Mouse (Mus musculus) neural tube, embryonic 11.5 days (tissue): ENCODE measurements at regions not wholly inside any gene's neighbourhood (a gene's known extent, or its start where the extent isn't known, plus 50 kb on each side); places are given as distances from the start of the nearest gene placed in this dataset.

Experiments
- ATAC-seq: fragments of 200-750 bp; cut with Nextera tagmentation; 2 replicates; pipeline ENCODE4 v1.8.0; 2017; ENCODE audit warnings: moderate number of reproducible peaks, mild to moderate bottlenecking, moderate TSS enrichment, moderate library complexity; ENCODE audit not compliant: insufficient read depth, low FRiP score, low TSS enrichment
- DNase-seq: peaks from one replicate; pipeline ENCODE4 v3.0.0-alpha.2; 2015; ENCODE audit warnings: low spot score
- H3K27ac ChIP-seq: fragments of 300-500 bp; sonication (generic); 2 replicates; pipeline ENCODE4 v1.5.1; 2014; ENCODE audit warnings: low read depth, mild to moderate bottlenecking, low read length
- H3K27me3 ChIP-seq: fragments of 300-500 bp; sonication (generic); 2 replicates; pipeline ENCODE4 v1.6.1; 2014; ENCODE audit warnings: mild to moderate bottlenecking, low read length, mixed read lengths; ENCODE audit not compliant: control insufficient read depth, insufficient read depth
- H3K36me3 ChIP-seq: fragments of 300-500 bp; sonication (generic); 2 replicates; pipeline ENCODE4 v1.6.1; 2014; ENCODE audit warnings: mild to moderate bottlenecking, low read length, moderate library complexity, mixed read lengths; ENCODE audit not compliant: control insufficient read depth, insufficient read depth
- H3K4me1 ChIP-seq: fragments of 300-500 bp; sonication (generic); 2 replicates; pipeline ENCODE4 v1.6.1; 2014; ENCODE audit warnings: low read length, mixed read lengths; ENCODE audit not compliant: control insufficient read depth, insufficient read depth
- H3K4me2 ChIP-seq: fragments of 300-500 bp; sonication (generic); 2 replicates; pipeline ENCODE4 v1.6.1; 2014; ENCODE audit warnings: low read depth, mild to moderate bottlenecking, moderate library complexity
- H3K4me3 ChIP-seq: fragments of 300-500 bp; sonication (generic); 2 replicates; pipeline ENCODE4 v1.5.1; 2014; ENCODE audit warnings: low read depth, low read length
- H3K9ac ChIP-seq: fragments of 300-500 bp; sonication (generic); 2 replicates; pipeline ENCODE4 v1.6.1; 2014; ENCODE audit warnings: mild to moderate bottlenecking, low read length
- H3K9me3 ChIP-seq: fragments of 300-500 bp; sonication (generic); 2 replicates; pipeline ENCODE4 v1.6.1; 2016; ENCODE audit warnings: low read length; ENCODE audit not compliant: control insufficient read depth
- WGBS: fragments of 180-500 bp; shearing (Covaris S2); extraction: QIAGEN DNeasy Blood & Tissue Kit; methylation state at CpG from one replicate; pipeline ENCODE4 v1.1.7; 2014; 5-methylcytosine and 5-hydroxymethylcytosine counted together

DNA sequence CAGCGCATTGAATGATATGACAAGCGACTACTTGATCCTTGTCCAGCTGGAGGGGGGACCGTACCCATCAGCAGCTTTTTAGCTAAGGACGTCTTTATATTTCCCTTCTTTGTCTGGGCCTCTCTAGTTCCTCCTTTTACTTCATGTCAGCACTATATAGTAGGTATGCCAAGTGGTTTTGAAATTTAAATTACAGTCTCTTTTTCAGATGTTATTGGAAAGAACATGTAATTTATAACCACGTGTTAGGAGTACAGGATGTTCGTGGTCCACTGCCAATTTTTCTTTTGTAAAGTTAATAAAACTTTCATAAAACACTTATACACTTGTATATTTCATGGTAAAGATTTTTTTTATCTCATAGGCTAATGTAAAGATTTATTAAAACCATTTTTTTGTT, 426.5 kb downstream of the Insc start:
- Histone ChIP-seq H3K9ac (no peak overlapping the region), H3K4me1 (no peaks in the 10 kb centered on the region), H3K4me3 (no peak overlapping the region), H3K4me2 (no peak overlapping the region), H3K36me3 (no peaks in the 10 kb centered on the region), H3K27me3 (no peaks in the 10 kb centered on the region), H3K9me3 (no peaks in the 10 kb centered on the region), H3K27ac (no peak overlapping the region)
- ATAC-seq (no peak), DNase-seq (no peak)
- WGBS, result 66% methylated on average over 6 of the region's 6 CpGs

- DNase-seq (no peak), ATAC-seq (no peak)
- no peak overlapping the region for H3K9ac ChIP-seq
- no peaks in the 10 kb centered on the region for H3K4me1 ChIP-seq
- H3K27me3 ChIP-seq, result no peaks in the 10 kb centered on the region
- WGBS, result 62% methylated on average over 9 of the region's 9 CpGs
- no peak overlapping the region for H3K4me2 ChIP-seq
- no peaks in the 10 kb centered on the region for H3K9me3 ChIP-seq
- H3K4me3 ChIP-seq, result no peak overlapping the region
- no peaks in the 10 kb centered on the region for H3K36me3 ChIP-seq
- no peak overlapping the region for H3K27ac ChIP-seq
Observed at GRCm38 (mm10) chr7:115170439-115170838, 426.9 kb downstream of the Insc start.

DNA sequence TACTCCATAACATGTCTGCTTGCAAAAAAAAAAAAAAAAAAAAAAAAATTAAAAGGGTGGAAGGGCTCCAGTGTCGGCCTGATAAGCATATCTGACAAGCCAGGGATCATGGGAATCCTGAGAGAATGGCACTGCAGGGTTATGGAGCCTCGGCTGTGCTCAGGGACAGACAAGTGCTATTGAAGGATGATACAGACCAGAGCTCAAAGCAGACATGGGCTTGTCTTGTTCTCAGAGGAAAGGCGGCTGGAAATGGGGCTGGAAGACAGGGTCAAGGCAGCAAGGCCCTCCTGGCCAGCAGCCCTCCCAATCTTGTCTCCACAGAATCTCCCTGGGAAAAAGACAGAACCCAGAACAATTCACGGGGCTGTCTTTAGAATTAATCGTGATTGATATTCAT, 449.0 kb downstream of the Insc start:
- H3K4me3 ChIP-seq, result no peak overlapping the region
- H3K27ac ChIP-seq, result no peak overlapping the region
- WGBS, result 73% methylated on average over 5 of the region's 5 CpGs
- H3K9ac ChIP-seq, result no peak overlapping the region
- H3K36me3 ChIP-seq, result no peaks in the 10 kb centered on the region
- DNase-seq (no peak), ATAC-seq (no peak)
- H3K27me3 ChIP-seq, result no peaks in the 10 kb centered on the region
- H3K9me3 ChIP-seq, result no peaks in the 10 kb centered on the region
- no peaks in the 10 kb centered on the region for H3K4me1 ChIP-seq
- no peak overlapping the region for H3K4me2 ChIP-seq

DNA sequence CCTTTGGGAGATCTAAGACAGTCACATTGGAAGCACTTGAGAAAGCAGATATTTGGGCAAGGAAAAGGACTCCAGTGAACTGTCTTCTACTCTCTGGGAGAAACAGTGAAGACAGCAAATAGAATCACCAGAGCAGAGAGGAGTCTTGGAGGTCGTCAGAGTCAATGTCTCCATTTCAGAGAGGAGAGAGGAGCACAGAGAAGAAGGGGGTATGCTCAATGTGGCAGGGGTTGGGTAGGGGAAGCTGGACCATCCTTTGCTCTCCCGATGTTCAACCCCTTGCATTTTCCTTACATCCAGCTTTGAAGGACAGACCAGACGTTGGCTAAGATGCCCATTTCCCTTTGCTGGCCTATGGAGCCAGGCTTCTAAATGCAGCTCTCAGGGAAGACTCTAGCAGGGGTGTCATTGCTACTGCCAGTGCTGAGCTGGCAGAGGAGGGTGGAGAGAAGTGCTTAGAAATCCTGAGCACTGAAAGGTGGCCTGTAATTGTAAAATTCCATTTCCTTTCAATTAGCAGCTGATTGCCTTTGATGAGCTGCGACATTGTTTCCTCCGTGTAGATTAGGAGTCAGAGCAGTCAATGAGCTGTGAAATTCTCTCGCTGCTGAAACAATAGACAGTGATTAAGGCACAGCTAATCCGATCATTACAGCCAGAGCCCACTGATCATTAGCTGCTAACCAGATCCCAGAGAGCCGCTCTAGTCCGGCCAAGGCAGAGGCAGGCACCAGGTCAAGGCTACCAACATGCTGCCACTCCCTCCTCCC, 449.7 kb downstream of the Insc start:
- 13% methylated on average over 9 of the region's 9 CpGs for WGBS
- H3K27ac ChIP-seq, result no peak overlapping the region

DNA sequence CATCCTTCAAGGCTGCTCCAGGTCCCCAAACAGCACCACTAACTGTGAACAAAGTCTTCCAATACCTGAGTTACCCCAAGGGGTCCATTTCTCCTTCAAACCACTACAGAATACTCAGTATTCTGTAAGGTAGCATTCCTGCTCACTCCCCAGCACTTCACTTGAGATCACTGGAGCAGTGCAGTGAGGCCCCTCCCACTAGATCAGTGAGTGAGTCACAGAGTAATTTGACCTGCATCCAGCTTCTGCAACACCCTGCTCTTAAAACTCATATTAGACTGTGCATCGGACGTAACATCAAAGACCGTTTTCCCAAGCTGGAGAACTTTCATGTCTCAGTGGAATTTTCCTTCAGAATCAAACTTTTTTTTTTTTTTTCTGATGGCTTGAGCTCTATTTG, 461.4 kb downstream of the Insc start:
- H3K9ac ChIP-seq, result no peak overlapping the region
- no peak overlapping the region for H3K27ac ChIP-seq
- H3K27me3 ChIP-seq, result no peaks in the 10 kb centered on the region
- no peak for ATAC-seq
- no peaks in the 10 kb centered on the region for H3K9me3 ChIP-seq
- H3K4me2 ChIP-seq, result no peak overlapping the region
- H3K36me3 ChIP-seq, result no peaks in the 10 kb centered on the region
- DNase-seq, result no peak
- H3K4me1 ChIP-seq, result no peaks in the 10 kb centered on the region
- WGBS, result 72% methylated on average over 3 of the region's 3 CpGs
- H3K4me3 ChIP-seq, result no peak overlapping the region

More for the DNA sequence above, 449.7 kb downstream of the Insc start:
- Histone ChIP-seq H3K4me3 (no peak overlapping the region), H3K9ac (no peak overlapping the region), H3K36me3 (no peaks in the 10 kb centered on the region), H3K4me1 (no peaks in the 10 kb centered on the region), H3K9me3 (no peaks in the 10 kb centered on the region), H3K27me3 (no peaks in the 10 kb centered on the region), H3K4me2 (no peak overlapping the region)
- ATAC-seq, result no peak
- no peak for DNase-seq

DNA sequence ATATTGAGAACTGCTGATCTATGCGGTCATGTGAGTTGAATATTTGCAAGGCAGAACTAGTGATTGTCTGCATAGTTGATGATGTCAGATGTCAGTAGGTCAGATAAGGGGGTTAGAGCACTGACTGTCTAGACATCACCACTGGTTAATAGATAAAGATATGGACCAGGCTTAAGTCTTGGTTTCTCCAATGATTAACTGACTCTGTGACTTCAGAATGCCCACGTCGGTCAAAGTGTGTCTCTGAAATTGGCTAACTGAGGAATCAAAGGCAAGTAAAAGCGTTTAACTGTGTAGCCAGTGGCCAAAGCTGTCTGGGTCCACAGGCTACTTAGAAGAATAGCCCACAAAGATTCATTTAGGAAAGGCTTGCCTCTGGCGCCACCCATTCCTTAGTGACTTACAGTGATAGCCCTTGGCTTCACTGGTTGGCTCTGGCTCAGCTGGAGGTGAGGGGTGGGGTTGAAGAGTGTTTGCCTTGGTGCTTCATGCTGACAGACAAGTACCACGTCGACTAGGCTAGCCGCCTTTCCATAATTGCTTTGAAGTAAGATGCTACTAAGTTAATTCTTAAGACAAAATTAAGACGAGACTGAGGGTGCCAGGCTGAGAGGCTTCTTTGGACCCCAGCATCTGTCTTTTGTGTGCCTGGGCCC, 463.1 kb downstream of the Insc start:
- Histone ChIP-seq H3K9ac (no peak overlapping the region), H3K36me3 (no peaks in the 10 kb centered on the region), H3K27ac (no peak overlapping the region), H3K9me3 (no peaks in the 10 kb centered on the region), H3K4me3 (no peak overlapping the region), H3K4me1 (no peaks in the 10 kb centered on the region), H3K27me3 (no peaks in the 10 kb centered on the region), H3K4me2 (no peak overlapping the region)
- 73% methylated on average over 9 of the region's 9 CpGs for WGBS
- ATAC-seq (no peak), DNase-seq (no peak)

GRCm38 (mm10) chr7:115208781-115209180, 465.3 kb downstream of the Insc start:
- no peak overlapping the region for H3K4me2 ChIP-seq
- no peaks in the 10 kb centered on the region for H3K4me1 ChIP-seq
- ATAC-seq (no peak), DNase-seq (no peak)
- H3K9ac ChIP-seq, result no peak overlapping the region
- no peaks in the 10 kb centered on the region for H3K36me3 ChIP-seq
- H3K27me3 ChIP-seq, result no peaks in the 10 kb centered on the region
- WGBS, result 86% methylated on average over 7 of the region's 7 CpGs
- H3K4me3 ChIP-seq, result no peak overlapping the region
- no peaks in the 10 kb centered on the region for H3K9me3 ChIP-seq
- H3K27ac ChIP-seq, result no peak overlapping the region

DNA sequence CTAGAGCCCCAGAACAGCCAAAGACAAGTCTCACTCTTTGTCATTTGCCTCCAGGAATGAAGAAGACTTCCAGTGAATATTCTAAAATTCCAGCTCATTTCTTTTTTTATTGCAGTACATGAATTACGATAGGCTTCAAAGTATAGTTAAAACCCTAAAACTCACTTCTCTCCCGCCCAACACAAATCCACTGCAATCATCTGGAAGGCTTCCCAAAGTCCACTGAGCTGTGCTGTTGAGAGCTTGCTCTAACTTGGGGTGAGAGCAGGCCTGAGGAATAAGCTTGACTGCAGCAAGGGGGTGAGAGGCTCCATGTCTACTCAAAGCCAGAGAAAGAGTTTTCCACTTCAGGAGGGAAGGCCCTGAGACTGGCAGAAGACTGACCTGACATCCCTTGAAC, 466.5 kb downstream of the Insc start:
- Histone ChIP-seq H3K9me3 (no peaks in the 10 kb centered on the region), H3K4me3 (no peak overlapping the region), H3K36me3 (no peaks in the 10 kb centered on the region), H3K4me2 (no peak overlapping the region), H3K4me1 (no peaks in the 10 kb centered on the region), H3K27me3 (no peaks in the 10 kb centered on the region), H3K9ac (no peak overlapping the region), H3K27ac (no peak overlapping the region)
- no peak for ATAC-seq
- no peak for DNase-seq
- WGBS, result 76% methylated on average over 2 of the region's 2 CpGs

DNA sequence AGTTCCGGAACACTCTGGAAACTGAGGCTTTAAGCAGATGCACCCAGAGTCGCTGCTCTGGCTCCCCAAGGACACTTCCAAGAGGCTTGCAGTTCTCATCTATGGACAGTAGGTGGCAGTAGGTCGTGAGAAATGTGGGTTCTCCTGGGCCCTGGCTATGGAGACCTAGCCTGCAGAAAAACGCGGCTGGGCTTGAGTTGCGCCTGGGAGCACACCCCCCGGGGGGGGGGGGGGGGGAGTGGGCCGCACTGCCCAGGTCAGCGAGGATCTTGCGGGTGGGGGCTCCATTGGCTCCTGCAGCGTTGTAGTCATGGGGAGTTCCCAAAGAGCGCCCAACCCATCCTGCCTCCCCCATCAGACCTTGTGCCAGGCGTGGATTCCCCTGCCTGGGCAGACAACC, 473.3 kb downstream of the Insc start:
- no peak overlapping the region for H3K27ac ChIP-seq
- H3K27me3 ChIP-seq, result no peaks in the 10 kb centered on the region
- peak; percentile 86 for ATAC-seq
- under 1% methylated on average over 13 of the region's 13 CpGs for WGBS
- H3K4me1 ChIP-seq, result peaks cover 7% of the 10 kb centered on the region; the same call in 1 of the 2 replicates
- H3K4me3 ChIP-seq, result peak overlapping the region; percentile 24
- H3K9ac ChIP-seq, result no peak overlapping the region
- peak overlapping the region; percentile 64 for H3K4me2 ChIP-seq
- no peaks in the 10 kb centered on the region for H3K36me3 ChIP-seq
- H3K9me3 ChIP-seq, result no peaks in the 10 kb centered on the region
- DNase-seq, result peak; percentile 90
